Mouse (Mus musculus) spleen, adult 2 months (tissue): ENCODE measurements around the gene Grin1.

ENCODE experiments used
- CTCF ChIP-seq: fragments of 200-500 bp; IDR thresholded peaks from 2 replicates; pipeline ENCODE4 v1.5.1; 2011; ENCODE audit warnings: mild to moderate bottlenecking, inconsistent platforms; ENCODE audit not compliant: insufficient read depth, insufficient read length, insufficient replicate concordance; ENCODE audit errors: extremely low read depth
- POLR2A ChIP-seq: fragments of 200-500 bp; IDR thresholded peaks from 2 replicates; pipeline ENCODE4 v1.6.1; 2011; ENCODE audit warnings: low read depth, low read length, inconsistent platforms

DNA sequence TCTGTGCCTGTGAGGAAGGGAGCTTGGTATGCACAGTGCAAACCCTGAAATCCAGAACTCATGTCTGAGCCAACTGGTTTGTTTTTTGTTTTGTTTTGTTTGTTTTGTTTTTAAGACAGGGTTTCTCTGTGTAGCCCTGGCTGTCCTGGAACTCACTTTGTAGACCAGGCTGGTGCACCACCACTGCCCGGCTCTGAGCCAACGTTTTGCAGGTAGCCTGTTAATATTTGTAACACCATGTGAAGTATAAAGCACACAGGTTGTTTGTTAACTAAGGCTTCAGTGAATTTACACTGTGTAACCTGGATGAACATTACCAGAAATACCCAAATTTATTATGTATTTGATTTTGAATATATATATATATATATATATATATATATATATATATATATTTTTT is 7.0 kb upstream of the Grin1 start:
- TF ChIP-seq POLR2A (no peak), CTCF (no peak)
